Mouse (Mus musculus): ENCODE data around the gene Nrxn3. TPM values are rescaled to one million over a fixed set of nuclear protein-coding genes. Genes with fewer than 3 reads are reported as not detected.

Gene Nrxn3
- polyA plus RNA-seq, 1 experiment from 2014 or later: 6.3 TPM

DNA sequence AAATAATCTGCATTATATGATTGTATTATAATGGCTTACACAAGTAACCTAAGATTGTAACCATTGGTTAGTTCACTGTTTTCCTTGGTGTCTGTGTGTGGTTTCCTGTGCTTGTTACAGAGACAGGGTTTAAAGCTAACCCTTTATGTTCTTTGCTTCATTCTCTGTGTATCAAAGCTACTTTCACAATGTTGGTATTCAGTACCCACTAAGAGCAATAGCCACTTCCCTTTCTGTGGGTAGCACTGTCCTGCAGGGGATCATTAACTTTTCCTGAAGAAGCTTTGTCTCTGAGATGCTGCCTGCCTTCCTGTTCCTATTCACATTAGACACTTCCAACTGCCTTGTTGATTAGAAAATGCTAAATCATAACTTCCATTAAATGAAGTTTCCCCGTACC is 836.2 kb downstream of the Nrxn3 start:
- Histone ChIP-seq H3K4me1 (ENCODE audit: control insufficient read depth, insufficient read depth, low read length) (no peaks in the 10 kb centered on the region), H3K9me3 (ENCODE audit: control insufficient read depth, low read depth, low read length) (no peaks in the 10 kb centered on the region), H3K27ac (ENCODE audit: low read length) (no peak overlapping the region), H3K4me3 (ENCODE audit: low read depth, low read length) (no peak overlapping the region), H3K27me3 (ENCODE audit: control insufficient read depth, insufficient read depth, low read length) (no peaks in the 10 kb centered on the region), H3K36me3 (ENCODE audit: control insufficient read depth, insufficient read depth, low read length) (no peaks in the 10 kb centered on the region), H3K9ac (replicated peaks; ENCODE audit: low read depth, low read length) (no peak overlapping the region), H3K4me2 (replicated peaks; ENCODE audit: low read depth, low read length) (no peak overlapping the region)
- 94% methylated on average over 1 of the region's 1 CpGs for WGBS
- no peak for ATAC-seq (ENCODE audit: insufficient number of reproducible peaks, insufficient read depth, low FRiP score, low read depth)

DNA sequence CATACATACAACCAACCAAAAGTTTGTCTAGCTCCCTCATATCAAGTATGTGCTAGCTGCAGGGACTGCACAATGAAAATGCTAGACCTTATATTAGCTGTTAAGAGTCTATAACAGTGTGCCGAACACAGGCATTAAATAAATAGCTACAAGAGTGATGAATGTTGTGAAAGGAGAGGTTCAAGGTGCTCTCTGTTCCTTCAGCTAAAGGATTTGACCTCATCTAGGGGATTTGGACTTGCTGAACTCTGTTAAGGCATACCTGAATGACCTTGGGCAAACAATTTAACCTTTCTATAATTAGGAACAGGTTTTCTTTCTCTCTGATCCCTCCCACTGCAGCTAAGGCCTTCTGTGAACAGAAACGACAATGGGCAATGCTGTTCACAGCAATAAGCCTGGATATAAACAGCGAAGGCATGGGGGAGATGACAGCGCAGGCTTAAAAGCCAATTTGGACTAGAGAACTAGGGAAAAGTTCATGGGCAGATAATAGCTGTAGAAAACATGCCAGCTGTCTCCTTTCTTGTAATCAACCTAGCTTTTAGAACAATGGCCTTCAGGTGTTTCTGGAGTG is 839.4 kb downstream of the Nrxn3 start:
- Histone ChIP-seq H3K36me3 (ENCODE audit: control insufficient read depth, insufficient read depth, low read length) (no peaks in the 10 kb centered on the region), H3K9me3 (ENCODE audit: control insufficient read depth, low read depth, low read length) (no peaks in the 10 kb centered on the region), H3K4me3 (ENCODE audit: low read depth, low read length) (no peak overlapping the region), H3K27ac (ENCODE audit: low read length) (no peak overlapping the region), H3K4me2 (replicated peaks; ENCODE audit: low read depth, low read length) (no peak overlapping the region), H3K4me1 (ENCODE audit: control insufficient read depth, insufficient read depth, low read length) (no peaks in the 10 kb centered on the region), H3K27me3 (ENCODE audit: control insufficient read depth, insufficient read depth, low read length) (no peaks in the 10 kb centered on the region), H3K9ac (replicated peaks; ENCODE audit: low read depth, low read length) (no peak overlapping the region)
- 35% methylated on average over 4 of the region's 4 CpGs for WGBS
- no peak for ATAC-seq (ENCODE audit: insufficient number of reproducible peaks, insufficient read depth, low FRiP score, low read depth)

DNA sequence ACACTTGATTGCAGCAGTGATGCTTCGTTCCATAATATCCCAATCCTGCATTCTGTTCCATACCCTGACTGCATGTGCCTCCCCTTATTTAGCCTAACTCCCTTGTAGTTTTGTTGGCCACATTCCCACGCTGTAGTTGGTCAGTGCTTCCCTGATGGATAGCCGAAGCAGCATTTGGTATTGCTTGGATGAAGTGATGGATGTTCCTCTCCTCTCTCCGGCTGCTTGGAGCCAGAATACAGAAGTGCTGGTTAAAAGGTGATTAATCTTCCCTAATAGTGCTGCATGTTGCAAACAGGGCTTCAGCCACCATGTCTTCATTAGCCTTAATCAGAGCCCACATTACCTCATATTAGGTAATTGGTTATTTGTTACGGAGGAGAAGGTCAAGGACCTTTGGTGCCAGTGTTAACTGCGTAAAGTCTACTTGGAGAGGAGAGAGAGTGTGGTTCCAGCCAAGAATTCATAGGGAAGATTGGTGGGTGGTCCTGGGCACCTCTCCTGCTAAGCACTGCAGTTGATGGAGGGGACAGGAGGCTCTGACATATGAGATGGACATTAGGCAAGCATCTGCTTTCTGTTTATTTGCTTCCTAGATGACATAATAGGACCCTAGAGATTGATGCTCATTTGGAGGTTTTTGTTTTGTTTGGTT is 846.2 kb downstream of the Nrxn3 start:
- Histone ChIP-seq H3K4me2 (replicated peaks; ENCODE audit: low read depth, low read length) (no peak overlapping the region), H3K9ac (replicated peaks; ENCODE audit: low read depth, low read length) (no peak overlapping the region), H3K27ac (ENCODE audit: low read length) (no peak overlapping the region), H3K9me3 (ENCODE audit: control insufficient read depth, low read depth, low read length) (no peaks in the 10 kb centered on the region), H3K27me3 (ENCODE audit: control insufficient read depth, insufficient read depth, low read length) (no peaks in the 10 kb centered on the region), H3K4me3 (ENCODE audit: low read depth, low read length) (no peak overlapping the region), H3K4me1 (ENCODE audit: control insufficient read depth, insufficient read depth, low read length) (0 out of 2 replicates have a peak, but pooled peaks cover 3% of the 10 kb centered on the region), H3K36me3 (ENCODE audit: control insufficient read depth, insufficient read depth, low read length) (no peaks in the 10 kb centered on the region)
- 45% methylated on average over 6 of the region's 6 CpGs for WGBS
- ATAC-seq (ENCODE audit: insufficient number of reproducible peaks, insufficient read depth, low FRiP score, low read depth): no peak; the same call in 1 of the 2 replicates

GRCm38 (mm10) chr12:89592459-89592858 is 869.8 kb downstream of the Nrxn3 start:
- no peaks in the 10 kb centered on the region for H3K9me3 ChIP-seq (ENCODE audit: control insufficient read depth, low read depth, low read length)
- no peak overlapping the region for H3K9ac ChIP-seq (replicated peaks; ENCODE audit: low read depth, low read length)
- no peaks in the 10 kb centered on the region for H3K4me1 ChIP-seq (ENCODE audit: control insufficient read depth, insufficient read depth, low read length)
- no peak for ATAC-seq (ENCODE audit: insufficient number of reproducible peaks, insufficient read depth, low FRiP score, low read depth)
- H3K36me3 ChIP-seq (ENCODE audit: control insufficient read depth, insufficient read depth, low read length): no peaks in the 10 kb centered on the region
- no peak overlapping the region for H3K4me2 ChIP-seq (replicated peaks; ENCODE audit: low read depth, low read length)
- H3K27me3 ChIP-seq (ENCODE audit: control insufficient read depth, insufficient read depth, low read length): no peaks in the 10 kb centered on the region
- H3K27ac ChIP-seq (ENCODE audit: low read length): no peak overlapping the region
- H3K4me3 ChIP-seq (ENCODE audit: low read depth, low read length): no peak overlapping the region
- WGBS: 86% methylated on average over 4 of the region's 4 CpGs

GRCm38 (mm10) chr12:89613670-89614069 is 891.0 kb downstream of the Nrxn3 start:
- 75% methylated on average over 2 of the region's 2 CpGs for WGBS
- H3K36me3 ChIP-seq (ENCODE audit: control insufficient read depth, insufficient read depth, low read length): no peaks in the 10 kb centered on the region
- H3K9ac ChIP-seq (replicated peaks; ENCODE audit: low read depth, low read length): no peak overlapping the region
- no peaks in the 10 kb centered on the region for H3K4me1 ChIP-seq (ENCODE audit: control insufficient read depth, insufficient read depth, low read length)
- H3K9me3 ChIP-seq (ENCODE audit: control insufficient read depth, low read depth, low read length): no peaks in the 10 kb centered on the region
- no peaks in the 10 kb centered on the region for H3K27me3 ChIP-seq (ENCODE audit: control insufficient read depth, insufficient read depth, low read length)
- no peak overlapping the region for H3K4me2 ChIP-seq (replicated peaks; ENCODE audit: low read depth, low read length)
- H3K4me3 ChIP-seq (ENCODE audit: low read depth, low read length): no peak overlapping the region
- no peak for ATAC-seq (ENCODE audit: insufficient number of reproducible peaks, insufficient read depth, low FRiP score, low read depth)
- H3K27ac ChIP-seq (ENCODE audit: low read length): no peak overlapping the region

DNA sequence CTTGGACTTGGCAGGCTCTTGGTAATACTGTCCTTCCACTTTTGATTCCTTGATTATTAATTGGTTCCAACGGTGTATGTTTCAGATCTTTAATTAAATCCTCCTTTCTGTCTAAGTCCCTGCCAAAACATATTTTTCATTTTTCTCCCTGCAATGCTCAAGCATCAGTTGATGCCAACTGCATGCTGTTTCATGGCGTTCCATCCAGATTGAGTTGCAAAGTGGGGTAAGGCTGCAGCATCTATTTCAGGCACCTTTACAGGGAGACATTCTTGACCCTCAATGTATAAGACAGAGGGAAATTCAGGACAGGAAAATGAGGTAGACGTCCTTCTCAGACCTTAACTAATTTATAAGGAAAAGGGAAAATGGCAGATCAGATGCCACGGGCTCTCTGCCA is 903.1 kb downstream of the Nrxn3 start:
- H3K4me1 ChIP-seq (ENCODE audit: control insufficient read depth, insufficient read depth, low read length): no peaks in the 10 kb centered on the region
- no peaks in the 10 kb centered on the region for H3K27me3 ChIP-seq (ENCODE audit: control insufficient read depth, insufficient read depth, low read length)
- no peak overlapping the region for H3K27ac ChIP-seq (ENCODE audit: low read length)
- no peaks in the 10 kb centered on the region for H3K9me3 ChIP-seq (ENCODE audit: control insufficient read depth, low read depth, low read length)
- H3K4me3 ChIP-seq (ENCODE audit: low read depth, low read length): no peak overlapping the region
- WGBS: 54% methylated on average over 4 of the region's 4 CpGs
- H3K4me2 ChIP-seq (replicated peaks; ENCODE audit: low read depth, low read length): no peak overlapping the region
- no peak for ATAC-seq (ENCODE audit: insufficient number of reproducible peaks, insufficient read depth, low FRiP score, low read depth)
- H3K9ac ChIP-seq (replicated peaks; ENCODE audit: low read depth, low read length): no peak overlapping the region
- no peaks in the 10 kb centered on the region for H3K36me3 ChIP-seq (ENCODE audit: control insufficient read depth, insufficient read depth, low read length)

- H3K4me2 ChIP-seq (replicated peaks; ENCODE audit: low read depth, low read length): no peak overlapping the region
- no peak overlapping the region for H3K27ac ChIP-seq (ENCODE audit: low read length)
- no peaks in the 10 kb centered on the region for H3K27me3 ChIP-seq (ENCODE audit: control insufficient read depth, insufficient read depth, low read length)
- H3K36me3 ChIP-seq (ENCODE audit: control insufficient read depth, insufficient read depth, low read length): no peaks in the 10 kb centered on the region
- H3K9ac ChIP-seq (replicated peaks; ENCODE audit: low read depth, low read length): no peak overlapping the region
- 83% methylated on average over 4 of the region's 4 CpGs for WGBS
- no peaks in the 10 kb centered on the region for H3K4me1 ChIP-seq (ENCODE audit: control insufficient read depth, insufficient read depth, low read length)
- ATAC-seq (ENCODE audit: insufficient number of reproducible peaks, insufficient read depth, low FRiP score, low read depth): no peak
- no peak overlapping the region for H3K4me3 ChIP-seq (ENCODE audit: low read depth, low read length)
- no peaks in the 10 kb centered on the region for H3K9me3 ChIP-seq (ENCODE audit: control insufficient read depth, low read depth, low read length)
Measured at GRCm38 (mm10) chr12:89640046-89640445, 917.4 kb downstream of the Nrxn3 start.

GRCm38 (mm10) chr12:89641460-89641859 is 918.8 kb downstream of the Nrxn3 start:
- Histone ChIP-seq H3K4me1 (ENCODE audit: control insufficient read depth, insufficient read depth, low read length) (no peaks in the 10 kb centered on the region), H3K4me3 (ENCODE audit: low read depth, low read length) (no peak overlapping the region), H3K27me3 (ENCODE audit: control insufficient read depth, insufficient read depth, low read length) (no peaks in the 10 kb centered on the region), H3K36me3 (ENCODE audit: control insufficient read depth, insufficient read depth, low read length) (no peaks in the 10 kb centered on the region), H3K9me3 (ENCODE audit: control insufficient read depth, low read depth, low read length) (no peaks in the 10 kb centered on the region), H3K9ac (replicated peaks; ENCODE audit: low read depth, low read length) (no peak overlapping the region), H3K4me2 (replicated peaks; ENCODE audit: low read depth, low read length) (no peak overlapping the region), H3K27ac (ENCODE audit: low read length) (no peak overlapping the region)
- no peak for ATAC-seq (ENCODE audit: insufficient number of reproducible peaks, insufficient read depth, low FRiP score, low read depth)
- 9% methylated on average over 1 of the region's 1 CpGs for WGBS

DNA sequence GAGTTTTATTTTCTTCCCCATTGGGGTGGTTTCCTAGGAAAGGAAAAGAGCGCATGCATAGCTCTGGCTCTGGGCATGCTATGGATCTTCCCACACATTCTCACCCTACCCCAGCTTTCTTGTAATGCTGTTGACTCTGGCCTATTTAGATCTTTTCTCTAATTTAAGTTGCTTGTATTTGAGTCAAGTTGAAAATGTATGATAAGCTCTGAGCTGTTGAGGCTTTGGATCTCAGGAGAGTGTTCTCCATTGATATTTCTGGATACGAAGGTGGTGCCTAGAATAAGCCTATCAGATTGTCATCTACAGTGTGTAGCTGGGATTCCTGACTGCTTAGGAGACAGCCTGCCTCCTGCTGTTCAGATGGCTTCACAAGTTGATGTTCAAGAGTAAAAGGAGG is 930.5 kb downstream of the Nrxn3 start:
- no peak overlapping the region for H3K4me2 ChIP-seq (replicated peaks; ENCODE audit: low read depth, low read length)
- H3K27me3 ChIP-seq (ENCODE audit: control insufficient read depth, insufficient read depth, low read length): no peaks in the 10 kb centered on the region
- no peaks in the 10 kb centered on the region for H3K4me1 ChIP-seq (ENCODE audit: control insufficient read depth, insufficient read depth, low read length)
- no peaks in the 10 kb centered on the region for H3K9me3 ChIP-seq (ENCODE audit: control insufficient read depth, low read depth, low read length)
- no peak overlapping the region for H3K27ac ChIP-seq (ENCODE audit: low read length)
- H3K36me3 ChIP-seq (ENCODE audit: control insufficient read depth, insufficient read depth, low read length): no peaks in the 10 kb centered on the region
- no peak overlapping the region for H3K4me3 ChIP-seq (ENCODE audit: low read depth, low read length)
- WGBS: 94% methylated on average over 2 of the region's 2 CpGs
- no peak overlapping the region for H3K9ac ChIP-seq (replicated peaks; ENCODE audit: low read depth, low read length)
- no peak for ATAC-seq (ENCODE audit: insufficient number of reproducible peaks, insufficient read depth, low FRiP score, low read depth)
